Mouse (Mus musculus): Measurements from ENCODE around the gene Lrp8. TPM values are rescaled to one million over a fixed set of nuclear protein-coding genes. Genes with fewer than 3 reads are reported as not detected.
A peak's percentile ranks its signal among the peaks of the same experiment; 100 is the strongest.

Gene Lrp8
- total RNA-seq, 2 experiments from 2014 or later: 6.9 to 13.1 TPM

DNA sequence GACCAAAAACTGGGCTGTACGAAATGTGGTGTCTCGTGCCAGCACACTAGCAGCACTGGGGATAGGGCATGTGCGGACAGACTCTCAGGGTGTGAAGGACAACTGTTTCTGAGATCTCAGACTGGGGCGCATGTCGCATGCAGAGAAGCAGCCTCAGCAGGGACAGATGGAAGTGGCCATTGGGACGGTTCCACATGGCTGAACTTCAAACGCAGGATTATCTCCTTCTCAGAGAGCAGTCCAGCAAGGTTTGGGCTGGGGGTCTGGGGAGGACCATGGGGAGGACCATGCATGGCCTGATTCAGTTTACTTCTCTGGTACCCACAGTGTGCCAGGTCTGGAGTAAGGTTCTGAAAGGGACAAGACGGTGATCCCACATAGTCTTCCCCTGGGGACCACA is 41.6 kb downstream of the Lrp8 start:
- DNase-seq (ENCODE audit: low spot score in 2 of 2): no peak

DNA sequence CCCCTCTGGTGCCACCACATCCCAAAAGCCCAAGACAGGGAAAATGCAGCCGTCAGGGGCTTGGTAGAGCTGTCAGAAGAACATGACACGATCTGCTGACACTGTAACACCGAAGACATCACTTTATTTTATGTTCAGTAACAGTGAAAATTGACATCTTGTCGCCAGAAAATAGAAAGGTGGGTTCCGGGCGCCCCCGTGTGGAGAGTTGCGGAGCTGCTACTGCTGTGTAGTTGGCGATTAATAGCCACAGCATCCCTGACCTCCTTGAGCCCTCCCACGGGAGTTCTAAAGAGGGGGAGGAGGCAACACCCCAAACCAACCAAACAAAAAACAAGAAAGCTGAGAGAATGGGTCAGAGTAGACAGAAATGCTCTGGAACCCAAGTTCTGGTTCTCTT is 42.9 kb downstream of the Lrp8 start:
- peak; percentile 77 to 81 for DNase-seq (ENCODE audit: low spot score in 2 of 2)

DNA sequence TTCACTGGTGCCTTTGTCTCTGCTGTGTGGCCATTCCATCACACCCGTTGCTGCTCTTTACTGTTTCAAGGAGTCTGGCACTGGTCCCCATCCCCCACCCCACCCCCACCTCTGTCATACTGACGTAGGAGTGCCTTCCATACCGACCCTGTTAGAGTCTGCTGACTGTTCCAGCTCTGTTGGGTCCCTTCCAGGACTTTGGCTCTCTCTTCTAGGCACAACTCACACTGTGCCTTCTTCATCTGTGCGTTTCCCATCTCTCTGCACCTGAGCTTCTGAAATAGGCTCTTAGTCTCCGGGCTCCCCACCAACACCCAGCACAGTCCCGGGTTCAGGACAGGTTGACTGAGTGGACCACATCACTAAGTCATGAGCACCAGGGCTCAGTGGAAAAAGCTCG is 44.7 kb downstream of the Lrp8 start:
- DNase-seq (ENCODE audit: low spot score in 2 of 2): no peak

DNA sequence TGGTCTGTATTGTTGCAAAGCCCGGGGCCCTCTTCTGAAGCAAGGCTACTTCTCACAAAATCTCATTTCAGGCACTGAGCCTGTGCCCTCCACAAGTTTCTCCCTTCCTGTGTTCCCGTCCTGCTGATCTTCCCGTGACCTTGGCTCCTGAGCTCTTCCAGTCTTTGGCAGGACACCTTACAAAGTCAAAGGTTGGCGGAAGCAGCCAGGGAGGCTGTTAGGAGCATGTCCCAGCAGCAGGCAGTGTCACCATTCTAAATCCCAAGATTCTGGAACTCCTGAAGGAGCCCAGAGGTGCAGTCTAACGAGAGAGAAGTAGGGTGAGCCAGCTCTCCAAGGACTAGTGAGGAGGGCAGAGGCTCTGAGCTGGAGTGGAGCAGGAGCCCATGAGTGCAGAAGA is 46.5 kb downstream of the Lrp8 start:
- DNase-seq (ENCODE audit: low spot score in 2 of 2): no peak

DNA sequence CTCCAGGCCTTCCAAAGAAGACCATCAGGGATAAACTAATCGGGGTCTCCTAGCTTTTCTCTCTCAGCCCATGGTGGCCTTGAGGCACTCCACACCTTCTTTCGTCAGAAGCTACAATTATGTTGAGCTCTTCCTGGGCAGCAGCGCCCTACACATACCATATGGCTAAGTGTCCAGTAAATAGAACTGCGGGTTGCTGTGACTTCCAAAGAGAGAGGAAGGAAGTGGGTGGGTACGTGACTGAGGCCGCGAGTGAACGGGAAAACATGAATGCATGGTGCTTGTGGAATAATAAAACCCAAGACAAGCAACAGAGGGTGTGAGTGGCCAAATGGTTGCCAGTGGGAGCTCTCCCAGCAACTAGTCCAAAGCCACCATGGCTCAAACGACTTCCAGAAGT is 47.6 kb downstream of the Lrp8 start:
- no peak for DNase-seq (ENCODE audit: low spot score in 2 of 2)

DNA sequence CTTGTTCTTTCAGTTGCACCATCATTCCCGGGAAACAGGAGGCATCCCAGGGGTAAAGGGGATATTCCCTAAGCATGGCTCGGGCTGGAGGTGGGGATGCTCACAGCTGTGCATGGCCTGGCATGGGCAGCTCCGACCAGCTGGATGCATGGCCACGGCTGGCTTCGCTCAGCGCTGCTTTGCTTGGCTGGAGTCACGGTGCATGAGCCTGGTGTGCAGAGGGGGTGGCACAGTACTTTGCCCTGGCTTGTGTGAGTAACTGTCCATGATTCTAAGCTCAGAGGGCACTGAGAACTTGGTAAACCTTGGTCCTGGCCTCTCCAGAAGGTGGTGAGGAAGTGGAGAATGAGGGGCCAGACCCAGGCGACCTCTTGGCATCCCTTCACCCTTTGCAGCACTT is 48.0 kb downstream of the Lrp8 start:
- no peak for DNase-seq (ENCODE audit: low spot score in 2 of 2)

DNA sequence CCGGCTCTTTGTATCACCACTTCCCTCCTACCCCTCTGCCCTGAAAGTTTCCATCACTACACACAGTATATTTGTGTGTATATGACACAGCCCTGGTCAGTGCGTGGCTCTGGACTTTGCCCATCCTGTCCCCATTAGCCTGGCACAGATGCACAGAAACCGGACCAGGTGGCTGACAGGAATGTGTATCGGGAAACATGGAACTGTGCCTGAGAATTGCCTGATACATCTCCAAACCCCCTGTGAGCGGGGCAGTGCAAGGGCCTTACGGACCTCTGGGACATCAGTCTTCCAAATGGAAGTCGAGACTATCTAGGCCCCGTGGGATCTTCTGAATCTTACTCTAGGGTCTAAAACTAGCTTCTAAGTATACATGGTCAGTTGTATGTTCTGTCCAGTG is 51.3 kb downstream of the Lrp8 start:
- no peak for DNase-seq (ENCODE audit: low spot score in 2 of 2)

DNA sequence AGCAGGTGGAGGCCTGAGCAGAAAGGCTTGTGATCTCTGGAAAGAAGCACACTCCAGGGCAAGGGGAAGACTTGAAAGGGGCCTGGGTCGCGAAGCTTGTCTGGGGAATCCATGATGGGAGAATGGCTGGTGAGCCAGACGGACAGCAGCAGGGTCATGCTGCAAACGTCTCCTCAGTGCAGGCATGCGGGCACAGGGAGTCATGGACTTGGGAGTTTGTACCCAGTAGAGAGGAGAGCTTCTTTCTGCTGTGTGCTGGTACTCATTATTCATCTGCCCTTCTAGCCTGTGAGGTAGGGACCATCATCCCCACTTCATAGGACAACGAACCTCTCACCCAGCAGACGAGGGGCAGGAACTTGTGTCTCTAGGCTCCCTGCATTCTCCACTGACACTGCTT is 51.8 kb downstream of the Lrp8 start:
- DNase-seq (ENCODE audit: low spot score in 2 of 2): no peak

DNA sequence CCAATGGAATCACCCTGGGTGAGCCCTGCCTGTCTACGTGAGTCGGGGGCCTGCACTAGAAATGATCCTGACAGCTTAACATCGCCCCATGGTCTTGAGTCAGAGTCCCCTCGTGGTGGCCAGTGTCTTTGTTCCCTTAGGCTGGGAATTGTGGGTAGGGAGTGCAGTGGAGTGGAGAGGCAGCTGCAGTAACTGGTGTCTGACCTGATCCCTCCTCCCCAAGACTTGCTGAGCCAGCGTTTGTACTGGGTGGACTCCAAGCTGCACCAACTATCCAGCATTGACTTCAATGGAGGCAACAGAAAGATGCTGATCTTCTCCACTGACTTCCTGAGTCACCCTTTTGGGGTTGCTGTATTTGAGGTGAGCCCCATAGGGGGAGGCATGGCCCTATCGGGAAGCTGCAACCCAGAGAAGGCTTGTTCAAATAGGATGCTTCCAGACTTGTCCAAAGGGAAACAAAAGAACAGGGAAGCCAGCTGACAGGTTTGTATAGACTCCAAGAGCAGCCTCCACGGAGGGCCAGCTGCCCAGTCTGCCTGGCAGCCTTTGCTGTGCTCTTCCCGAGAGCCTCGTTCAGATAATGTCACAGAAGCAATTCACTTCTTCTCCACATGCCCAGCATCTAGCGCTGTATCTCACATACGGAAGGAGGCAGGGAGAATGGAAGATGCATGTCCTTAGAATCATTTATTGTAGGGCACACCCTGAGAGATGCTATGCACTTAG is 55.1 kb downstream of the Lrp8 start:
- no peak for DNase-seq (ENCODE audit: low spot score in 2 of 2)

DNA sequence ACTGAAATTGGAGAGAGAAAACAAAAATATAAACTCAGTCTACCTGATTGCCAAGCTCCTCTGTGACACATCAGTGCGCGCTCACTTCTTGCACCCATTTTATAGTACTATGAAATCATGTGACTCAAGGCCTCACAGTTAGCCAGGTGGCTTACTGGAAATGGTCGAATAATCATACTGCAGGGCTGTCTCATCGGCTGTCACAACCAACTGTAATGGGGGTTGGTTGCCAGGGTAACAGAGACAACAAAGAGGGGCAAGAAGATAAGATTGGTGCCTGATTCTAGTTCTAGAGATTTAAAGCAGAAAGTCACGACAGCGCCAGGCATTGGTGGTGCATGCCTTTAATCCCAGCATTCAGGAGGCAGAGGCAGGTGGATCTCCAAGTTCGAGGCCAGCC is 56.9 kb downstream of the Lrp8 start:
- no peak for DNase-seq (ENCODE audit: low spot score in 2 of 2)

DNA sequence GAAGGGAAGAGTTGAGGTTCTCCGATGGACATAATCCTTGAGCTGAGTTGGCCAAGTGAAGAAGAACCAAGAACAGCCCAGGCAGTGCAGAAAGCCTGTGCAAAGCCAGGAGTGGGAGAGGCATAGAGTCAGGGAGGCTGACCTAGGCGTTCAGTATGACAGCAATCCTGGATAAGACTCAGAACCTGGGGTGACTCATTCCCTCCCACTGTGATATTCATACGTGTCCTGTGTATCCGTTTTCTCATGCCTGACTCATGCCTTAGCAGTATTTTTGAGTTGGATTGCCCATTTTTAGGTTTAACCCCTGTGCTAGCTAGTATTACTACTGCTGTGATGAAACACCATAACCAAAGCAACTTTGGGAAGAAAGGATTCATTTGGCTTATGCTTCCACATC is 62.8 kb downstream of the Lrp8 start:
- DNase-seq (ENCODE audit: low spot score in 2 of 2): no peak

DNA sequence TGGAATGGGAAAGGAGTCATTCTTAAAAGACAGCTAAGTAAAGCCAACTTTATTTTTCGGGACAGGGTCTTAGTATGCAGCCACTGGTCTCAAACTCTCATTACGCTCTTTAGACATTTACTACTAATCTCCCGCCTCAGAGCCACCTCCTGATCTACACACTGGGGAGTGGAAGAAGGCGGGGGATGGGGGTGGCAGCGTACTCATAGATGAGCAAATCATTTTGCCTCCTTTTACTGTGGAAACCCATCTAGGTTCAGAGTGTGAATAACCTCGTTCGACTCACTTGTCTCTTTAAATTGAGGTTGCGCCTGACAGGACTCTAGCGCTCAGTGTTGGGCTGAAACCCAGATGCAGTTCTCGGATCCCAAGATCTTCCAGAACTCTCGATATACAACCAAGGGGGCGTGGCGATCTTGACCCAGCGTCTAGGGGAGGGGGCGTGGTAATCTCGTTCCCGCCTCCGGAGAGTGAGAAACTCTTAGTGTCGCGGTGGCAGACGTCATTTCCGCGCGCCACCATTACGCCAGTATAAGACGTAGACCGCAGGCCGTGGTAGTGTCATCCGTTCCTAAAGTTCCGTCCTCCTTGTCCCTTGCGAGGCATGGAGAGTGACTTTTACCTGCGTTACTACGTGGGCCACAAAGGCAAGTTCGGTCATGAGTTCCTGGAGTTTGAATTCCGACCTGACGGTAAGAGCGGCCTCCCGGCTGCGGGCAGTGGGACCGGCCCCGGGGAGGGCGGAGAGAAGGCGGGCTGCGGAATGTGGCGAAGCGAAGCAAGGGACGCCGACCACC is 77.4 kb downstream of the Lrp8 start, which contains the start of gene Magoh:
Gene Magoh, plus strand, starts transcription at position 502 of the 797 bp plus-strand sequence.
- DNase-seq (ENCODE audit: low spot score in 2 of 2): peak; percentile 95 to 96

DNA sequence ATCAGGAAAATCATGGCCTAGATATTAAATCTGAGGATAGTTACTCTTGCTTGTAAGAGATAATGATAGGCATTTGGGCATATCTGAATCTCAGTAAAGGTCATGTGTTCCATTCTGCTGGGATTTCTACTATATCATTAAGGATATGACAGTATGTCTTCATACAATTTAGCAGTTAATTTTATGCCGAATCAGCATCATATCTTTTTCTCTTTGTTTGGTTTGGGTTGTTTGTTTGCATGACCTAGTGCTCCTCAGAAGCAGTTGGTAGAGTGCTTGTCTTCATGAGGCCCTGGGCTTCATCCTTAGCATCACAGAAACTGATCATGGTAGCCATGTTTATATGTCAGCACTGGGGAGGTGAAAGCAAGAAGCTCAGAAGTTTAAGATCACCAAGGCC is 79.6 kb downstream of the Lrp8 start:
- no peak for DNase-seq (ENCODE audit: low spot score in 2 of 2)

DNA sequence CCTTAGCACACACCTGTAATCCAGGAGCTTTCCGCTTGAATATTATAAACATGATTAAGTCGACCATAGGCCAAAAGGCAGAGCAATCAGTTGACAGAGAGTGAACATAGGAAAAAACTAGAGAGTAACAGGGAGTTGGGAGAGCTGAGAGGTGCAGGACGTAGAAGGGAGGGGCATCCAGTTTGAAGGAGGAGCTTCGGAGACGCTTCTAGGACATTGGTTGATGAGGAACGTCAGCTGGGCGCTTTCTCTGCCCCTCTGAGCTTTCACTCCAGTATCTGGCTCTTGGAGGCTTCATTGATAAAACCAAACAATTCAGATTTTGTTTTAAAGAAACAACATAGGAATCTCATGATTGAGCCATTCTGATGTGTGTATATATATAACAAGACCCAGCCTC is 84.3 kb downstream of the Lrp8 start:
- DNase-seq (ENCODE audit: low spot score in 2 of 2): no peak

DNA sequence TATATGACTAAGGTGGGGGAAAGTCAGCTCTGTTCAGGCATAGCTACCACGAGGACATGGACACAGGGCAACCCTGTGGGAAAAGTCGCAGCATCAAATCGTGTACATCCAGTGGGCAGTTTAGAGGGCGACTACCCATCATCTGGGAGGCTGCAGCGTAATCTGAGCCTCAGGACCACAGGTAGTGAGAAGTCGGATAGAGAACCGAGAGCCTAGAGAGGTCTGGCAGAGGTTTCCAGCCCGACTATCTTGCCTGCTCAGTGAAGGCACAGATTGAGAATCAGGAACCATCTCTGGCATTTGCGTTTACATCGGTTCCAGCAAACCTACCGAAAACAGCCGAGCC is 87.3 kb downstream of the Lrp8 start:
- DNase-seq (ENCODE audit: low spot score in 2 of 2): peak in 1 of 2 experiments; percentile 12

DNA sequence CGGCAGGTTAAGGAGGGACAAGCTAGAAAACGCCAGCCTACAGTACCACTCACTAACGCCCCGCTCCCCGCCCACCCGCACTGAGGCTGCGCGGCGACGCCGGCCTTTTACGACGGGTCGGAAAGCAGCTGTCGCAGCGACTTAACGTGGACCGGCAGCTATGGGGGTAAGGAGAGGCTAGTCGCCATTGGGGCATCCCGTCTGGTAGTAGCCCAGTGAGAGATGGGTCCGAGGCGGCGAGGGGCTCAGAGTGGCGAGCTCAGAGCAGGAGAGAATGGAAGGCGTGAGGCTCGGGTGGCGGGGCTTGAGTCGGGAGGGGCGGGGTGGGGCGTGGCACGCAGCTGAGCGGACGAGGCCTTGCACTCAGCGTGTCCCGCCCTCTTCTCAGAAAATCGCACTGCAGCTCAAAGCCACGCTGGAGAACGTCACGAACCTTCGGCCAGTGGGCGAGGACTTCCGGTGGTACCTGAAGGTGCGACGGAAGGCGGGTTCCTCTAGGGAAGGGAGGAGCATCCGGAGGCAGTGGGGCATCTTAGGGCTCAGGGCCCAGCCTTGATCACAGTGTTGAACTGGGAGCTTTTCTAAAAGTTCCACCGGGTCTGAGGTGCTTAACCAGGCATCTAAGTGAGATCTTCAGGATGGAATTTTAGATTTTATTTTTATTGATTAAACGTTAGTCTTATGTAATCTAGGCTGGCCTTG is 87.8 kb downstream of the Lrp8 start, which contains the start of gene 0610037L13Rik:
Gene 0610037L13Rik, plus strand, starts transcription at position 83 of the 702 bp plus-strand sequence.
- peak; percentile 91 to 92 for DNase-seq (ENCODE audit: low spot score in 2 of 2)

DNA sequence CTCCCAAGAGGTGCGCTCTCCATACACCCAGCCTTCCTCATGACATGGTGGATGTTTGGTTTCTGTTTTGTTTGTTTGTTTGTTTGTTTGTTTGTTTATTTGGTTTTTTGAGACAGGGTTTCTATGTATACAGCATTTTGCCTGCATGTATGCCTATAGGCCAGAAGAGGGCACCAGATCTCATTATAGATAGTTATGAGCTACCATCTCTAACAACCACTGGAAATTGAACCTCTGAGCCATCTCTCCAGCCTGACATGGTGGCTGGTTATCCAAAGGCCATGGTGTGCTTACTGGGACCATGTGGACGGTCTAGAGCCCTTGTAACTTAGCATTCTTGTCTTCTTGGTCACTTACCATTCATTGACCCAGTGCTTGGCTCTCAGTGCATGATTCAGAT is 90.6 kb downstream of the Lrp8 start:
- no peak for DNase-seq (ENCODE audit: low spot score in 2 of 2)

DNA sequence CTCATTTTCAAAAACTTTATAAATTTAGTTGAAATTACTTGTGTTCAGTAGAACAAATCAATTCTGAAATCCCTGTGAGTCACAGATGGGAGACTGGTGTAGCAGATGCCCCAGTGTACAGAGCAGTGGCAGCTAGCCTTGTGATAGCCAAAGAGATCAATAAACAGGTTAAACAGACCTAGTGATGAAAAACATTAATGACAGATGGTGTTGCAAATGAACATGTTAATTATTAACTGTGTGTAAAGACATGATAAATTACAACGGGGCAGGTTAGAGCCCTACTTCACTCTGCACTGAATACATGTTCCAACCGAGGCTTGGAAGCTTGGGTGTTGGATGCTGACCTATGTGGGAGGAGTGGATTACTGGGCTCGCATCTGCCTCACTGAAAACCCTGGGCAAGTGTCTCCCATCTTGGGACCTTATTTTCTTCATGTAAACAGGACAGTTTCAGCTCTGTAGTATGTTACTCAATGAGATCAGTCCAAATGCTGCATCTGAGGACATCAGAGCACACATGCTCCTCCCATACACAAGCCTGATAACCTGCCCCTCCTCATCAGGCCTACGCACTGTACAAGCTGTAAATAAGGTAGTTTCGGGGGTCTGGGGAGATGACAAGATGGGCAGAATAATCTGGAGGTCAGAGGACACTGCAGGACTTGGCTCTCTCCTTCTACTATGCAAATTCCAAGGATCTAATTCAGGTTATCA is 97.3 kb downstream of the Lrp8 start:
- no peak for DNase-seq (ENCODE audit: low spot score in 2 of 2)

DNA sequence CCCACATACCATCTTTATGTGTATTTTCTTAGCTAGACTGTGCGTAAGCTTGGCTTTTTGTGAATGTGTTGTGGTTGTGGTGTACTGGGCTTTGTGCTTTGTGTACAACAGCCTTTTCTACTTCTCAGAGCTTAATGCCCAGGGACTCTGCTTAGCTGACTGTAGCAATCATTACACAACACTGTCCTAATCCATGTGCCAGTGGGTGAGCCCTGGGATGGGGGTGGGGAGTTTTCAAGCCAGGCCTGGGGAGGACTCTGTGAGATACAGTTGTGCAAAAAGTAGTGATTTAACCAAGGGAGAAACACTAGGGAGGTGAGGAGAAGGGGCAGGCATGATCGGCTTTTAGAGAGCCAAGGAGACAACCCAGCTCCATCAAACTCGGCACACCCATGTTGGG is 98.1 kb downstream of the Lrp8 start:
- no peak for DNase-seq (ENCODE audit: low spot score in 2 of 2)

DNA sequence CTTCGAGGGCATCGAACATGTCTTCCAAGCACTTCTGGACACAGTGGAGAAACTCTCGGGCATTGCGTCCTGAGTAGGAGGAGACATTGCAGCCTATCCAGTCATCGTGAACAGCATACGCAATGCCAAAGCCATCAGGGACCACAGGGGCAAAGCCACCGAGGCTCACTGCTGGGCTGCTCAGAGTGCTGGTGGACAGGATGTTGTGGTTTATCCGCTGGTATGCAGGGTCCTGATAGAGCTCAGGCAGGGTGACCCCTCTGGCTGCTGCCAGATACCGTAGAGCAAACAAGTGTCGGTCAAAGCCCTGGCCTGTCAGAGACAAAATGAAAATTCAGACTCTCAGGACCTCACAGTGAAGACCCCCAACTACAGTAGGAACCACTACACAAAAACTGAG is 102.2 kb downstream of the Lrp8 start:
- DNase-seq (ENCODE audit: low spot score in 2 of 2): no peak

DNA sequence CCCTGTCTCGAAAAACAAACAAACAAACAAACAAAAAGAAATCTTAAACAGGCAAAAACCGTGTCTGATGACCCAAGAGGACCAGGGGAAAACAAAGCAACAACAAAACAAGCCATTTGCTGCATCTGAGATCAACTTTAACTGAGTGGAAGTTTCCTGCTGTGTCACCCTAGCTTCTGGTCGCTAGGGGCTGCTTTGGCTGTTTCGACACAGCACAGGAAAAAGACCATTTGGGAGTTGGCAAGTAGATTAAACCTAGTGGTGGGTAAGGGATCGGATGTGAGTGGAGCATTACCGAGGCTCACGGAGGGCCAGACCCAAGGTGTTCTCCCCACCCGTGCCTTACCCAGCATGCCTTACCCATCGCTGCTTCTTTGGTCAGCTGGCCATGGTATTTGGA is 104.5 kb downstream of the Lrp8 start:
- no peak for DNase-seq (ENCODE audit: low spot score in 2 of 2)
